28 mouse cellular contexts compared by ENCODE assay signal in genomic region chr3:98221856-98222255, GRCm38 (mm10). TPM values are rescaled to one million over a fixed set of nuclear protein-coding genes. Genes with fewer than 3 reads are reported as not detected.
"Had no signal": no experiment of that assay in that cellular context is flagged by ENCODE, and none has a peak within 500 bp of the region (broad histone marks: within the 10 kb centered on the region; RNA-seq: fewer than 3 reads in every experiment).

Reg4 (plus strand) TSS chr3:98222156.

- DNase-seq: gastrocnemius, adult 2 months; gastrocnemius, postnatal 10 days; gastrocnemius, postnatal 25 days; heart, adult 18-20 months; heart, postnatal 10 days; heart, postnatal 4 days; kidney, adult 18-20 months; kidney, adult 8-10 months; kidney, postnatal 10 days; kidney, postnatal 36 days; liver; liver, embryonic 13.5 days had no signal

- ATAC-seq: hindbrain, postnatal 0 days had no signal

- H3K27ac ChIP-seq: gastrocnemius, adult 2 months; heart, embryonic 10.5 days; hindbrain, embryonic 10.5 days; hindbrain, embryonic 13.5 days; hindbrain, embryonic 15.5 days; hindbrain, postnatal 0 days; left cerebral cortex, adult 2 months; limb, embryonic 10.5 days; limb, embryonic 12.5 days; liver, embryonic 13.5 days; liver, embryonic 15.5 days had no signal

- H3K36me3 ChIP-seq: heart, embryonic 10.5 days; heart, embryonic 12.5 days; hindbrain, embryonic 10.5 days; hindbrain, embryonic 13.5 days; hindbrain, embryonic 15.5 days; limb, embryonic 10.5 days; limb, embryonic 12.5 days; liver, embryonic 13.5 days; liver, embryonic 15.5 days had no signal

- H3K9me3 ChIP-seq: heart, embryonic 10.5 days; hindbrain, embryonic 10.5 days; hindbrain, embryonic 13.5 days; hindbrain, embryonic 15.5 days; limb, embryonic 10.5 days; limb, embryonic 12.5 days; liver, embryonic 13.5 days; liver, embryonic 15.5 days had no signal

- H3K27me3 ChIP-seq: heart, embryonic 12.5 days; hindbrain, embryonic 13.5 days; hindbrain, embryonic 15.5 days; limb, embryonic 12.5 days; liver, embryonic 13.5 days; liver, embryonic 15.5 days had no signal

- H3K4me2 ChIP-seq: heart, embryonic 12.5 days; hindbrain, embryonic 13.5 days; hindbrain, embryonic 15.5 days; limb, embryonic 12.5 days; liver, embryonic 11.5 days; liver, embryonic 13.5 days; liver, embryonic 15.5 days had no signal

- H3K9ac ChIP-seq: heart, embryonic 12.5 days; hindbrain, embryonic 13.5 days; hindbrain, embryonic 15.5 days; limb, embryonic 12.5 days; liver, embryonic 13.5 days; liver, embryonic 15.5 days had no signal

- H3K4me1 ChIP-seq: hindbrain, embryonic 13.5 days; limb, embryonic 12.5 days; liver, embryonic 13.5 days had no signal

- H3K4me3 ChIP-seq: gastrocnemius, adult 2 months; heart, embryonic 10.5 days; heart, embryonic 12.5 days; hindbrain, embryonic 10.5 days; hindbrain, embryonic 13.5 days; hindbrain, embryonic 15.5 days; layer of hippocampus, adult 2 months; left cerebral cortex, adult 2 months; limb, embryonic 10.5 days; limb, embryonic 12.5 days; liver, embryonic 13.5 days; liver, embryonic 15.5 days had no signal

RNA-seq across cellular contexts. Expression of gene Reg4, which starts in this region (rescaled TPM):
- polyA plus RNA-seq: frontal cortex, adult 2 months; heart, embryonic 10.5 days; heart, embryonic 12.5 days; heart, embryonic 16.5 days; hindbrain, embryonic 10.5 days; hindbrain, embryonic 13.5 days; hindbrain, embryonic 15.5 days; kidney, embryonic 14.5 days; limb, embryonic 10.5 days; limb, embryonic 12.5 days; limb, embryonic 14.5 days; liver, embryonic 13.5 days; liver, embryonic 15.5 days had no signal
